Mouse (Mus musculus): ENCODE measurements around the gene Bora. TPM values are rescaled to one million over a fixed set of nuclear protein-coding genes. Genes with fewer than 3 reads are reported as not detected.
A peak's percentile ranks its signal among the peaks of the same experiment; 100 is the strongest.
"Not testable (repeated sequence)": the region's sequence is repeated elsewhere in the genome, so short reads cannot be mapped to it uniquely, and the experiment has no call there.

Bora gene
- total and polyA plus RNA-seq, 3 experiments, result 0.47 to 0.82 (median 0.73) TPM

- WGBS, result 81% methylated on average over 2 of the region's 2 CpGs
- no peak for DNase-seq
- TF ChIP-seq CTCF (IDR thresholded peaks at IDR 0.05) (no peak), EP300 (IDR thresholded peaks at IDR 0.05; ENCODE audit: insufficient read depth, low read depth, low read length) (no peak)
- intact Hi-C loops (cut with DNase I), result no loop called here
- Histone ChIP-seq H3K79me2 (replicated peaks; ENCODE audit: control insufficient read depth, insufficient read depth, low read length) (peaks cover 2% of the 10 kb centered on the region; the same call in 1 of the 2 replicates), H3K9ac (ENCODE audit: low read depth, low read length) (no peak overlapping the region), H3K4me1 (ENCODE audit: control insufficient read depth, insufficient read depth, low read length) (peaks cover 2% of the 10 kb centered on the region), H3K27ac (no peak overlapping the region), H3K36me3 (ENCODE audit: control insufficient read depth, insufficient read depth, low read length) (peaks cover 9% of the 10 kb centered on the region), H3K27me3 (ENCODE audit: control insufficient read depth, insufficient read depth, low read length) (no peaks in the 10 kb centered on the region), H3K4me3 (no peak overlapping the region)
Observed at GRCm38 (mm10) chr14:99037703-99038102, 8.3 kb upstream of the Bora start.

GRCm38 (mm10) chr14:99039308-99039707 is 6.7 kb upstream of the Bora start:
- H3K27ac ChIP-seq; H3K4me1 ChIP-seq (ENCODE audit: control insufficient read depth, insufficient read depth, low read length); H3K79me2 ChIP-seq (replicated peaks; ENCODE audit: control insufficient read depth, insufficient read depth, low read length); DNase-seq; H3K36me3 ChIP-seq (ENCODE audit: control insufficient read depth, insufficient read depth, low read length); H3K4me3 ChIP-seq; H3K9ac ChIP-seq (ENCODE audit: low read depth, low read length); H3K27me3 ChIP-seq (ENCODE audit: control insufficient read depth, insufficient read depth, low read length); intact Hi-C loops (cut with DNase I): not testable (repeated sequence)
- WGBS, result 63% methylated on average over 5 of the region's 5 CpGs

GRCm38 (mm10) chr14:99041416-99041815 is 4.6 kb upstream of the Bora start:
- H3K4me1 ChIP-seq (ENCODE audit: control insufficient read depth, insufficient read depth, low read length), result peaks cover 8% of the 10 kb centered on the region
- H3K27ac ChIP-seq, result no peak overlapping the region
- DNase-seq, result no peak
- TF ChIP-seq POLR2A (IDR thresholded peaks at IDR 0.05; ENCODE audit: insufficient read depth, low read depth, low read length), result no peak
- TF ChIP-seq EP300 (IDR thresholded peaks at IDR 0.05; ENCODE audit: insufficient read depth, low read depth, low read length), result no peak
- no peak for TF ChIP-seq CTCF (IDR thresholded peaks at IDR 0.05)
- H3K36me3 ChIP-seq (ENCODE audit: control insufficient read depth, insufficient read depth, low read length), result peaks cover 8% of the 10 kb centered on the region
- H3K79me2 ChIP-seq (replicated peaks; ENCODE audit: control insufficient read depth, insufficient read depth, low read length), result peaks cover 4% of the 10 kb centered on the region
- 0 out of 2 replicates have a peak overlapping the region, but pooled peaks have one; percentile 22 for H3K9ac ChIP-seq (ENCODE audit: low read depth, low read length)
- intact Hi-C loops (cut with DNase I), result no loop called here
- 24% methylated on average over 4 of the region's 4 CpGs for WGBS
- no peak overlapping the region for H3K4me3 ChIP-seq
- H3K27me3 ChIP-seq (ENCODE audit: control insufficient read depth, insufficient read depth, low read length), result no peaks in the 10 kb centered on the region

- Histone ChIP-seq H3K27me3 (ENCODE audit: control insufficient read depth, insufficient read depth, low read length) (no peaks in the 10 kb centered on the region), H3K27ac (no peak overlapping the region), H3K4me1 (ENCODE audit: control insufficient read depth, insufficient read depth, low read length) (peaks cover 8% of the 10 kb centered on the region), H3K79me2 (replicated peaks; ENCODE audit: control insufficient read depth, insufficient read depth, low read length) (peaks cover 4% of the 10 kb centered on the region), H3K9ac (ENCODE audit: low read depth, low read length) (no peak overlapping the region), H3K4me3 (no peak overlapping the region), H3K36me3 (ENCODE audit: control insufficient read depth, insufficient read depth, low read length) (peaks cover 8% of the 10 kb centered on the region)
- intact Hi-C loops (cut with DNase I), result no loop called here
- no peak for TF ChIP-seq EP300 (IDR thresholded peaks at IDR 0.05; ENCODE audit: insufficient read depth, low read depth, low read length)
- TF ChIP-seq CTCF (IDR thresholded peaks at IDR 0.05), result no peak
- TF ChIP-seq POLR2A (IDR thresholded peaks at IDR 0.05; ENCODE audit: insufficient read depth, low read depth, low read length), result no peak
- WGBS, result 48% methylated on average over 1 of the region's 1 CpGs
- DNase-seq, result no peak
Observed at GRCm38 (mm10) chr14:99043499-99043898, 2.5 kb upstream of the Bora start.

- no peak overlapping the region for H3K9ac ChIP-seq (ENCODE audit: low read depth, low read length)
Observed at GRCm38 (mm10) chr14:99044096-99044495, 1.9 kb upstream of the Bora start.

GRCm38 (mm10) chr14:99044718-99045117 is 1.3 kb upstream of the Bora start:
- Histone ChIP-seq H3K79me2 (replicated peaks; ENCODE audit: control insufficient read depth, insufficient read depth, low read length) (peaks cover 4% of the 10 kb centered on the region), H3K27me3 (ENCODE audit: control insufficient read depth, insufficient read depth, low read length) (no peaks in the 10 kb centered on the region), H3K4me1 (ENCODE audit: control insufficient read depth, insufficient read depth, low read length) (peaks cover 8% of the 10 kb centered on the region), H3K4me3 (peak overlapping the region; percentile 99), H3K9ac (ENCODE audit: low read depth, low read length) (no peak overlapping the region), H3K36me3 (ENCODE audit: control insufficient read depth, insufficient read depth, low read length) (peaks cover 8% of the 10 kb centered on the region), H3K27ac (no peak overlapping the region)
- TF ChIP-seq EP300 (IDR thresholded peaks at IDR 0.05; ENCODE audit: insufficient read depth, low read depth, low read length) (no peak), POLR2A (IDR thresholded peaks at IDR 0.05; ENCODE audit: insufficient read depth, low read depth, low read length) (no peak), CTCF (IDR thresholded peaks at IDR 0.05) (no peak)
- intact Hi-C loops (cut with DNase I), result no loop called here
- WGBS, result 8% methylated on average over 5 of the region's 5 CpGs
- no peak for DNase-seq

More at GRCm38 (mm10) chr14:99044096-99044495, 1.9 kb upstream of the Bora start:
- Histone ChIP-seq H3K79me2 (replicated peaks; ENCODE audit: control insufficient read depth, insufficient read depth, low read length) (peaks cover 4% of the 10 kb centered on the region), H3K27ac (no peak overlapping the region), H3K27me3 (ENCODE audit: control insufficient read depth, insufficient read depth, low read length) (no peaks in the 10 kb centered on the region), H3K4me3 (no peak overlapping the region), H3K4me1 (ENCODE audit: control insufficient read depth, insufficient read depth, low read length) (peaks cover 8% of the 10 kb centered on the region), H3K36me3 (ENCODE audit: control insufficient read depth, insufficient read depth, low read length) (peaks cover 8% of the 10 kb centered on the region)
- TF ChIP-seq POLR2A (IDR thresholded peaks at IDR 0.05; ENCODE audit: insufficient read depth, low read depth, low read length) (no peak), CTCF (IDR thresholded peaks at IDR 0.05) (no peak), EP300 (IDR thresholded peaks at IDR 0.05; ENCODE audit: insufficient read depth, low read depth, low read length) (no peak)
- intact Hi-C loops (cut with DNase I), result no loop called here
- no peak for DNase-seq
- 46% methylated on average over 10 of the region's 10 CpGs for WGBS
